Mouse (Mus musculus) layer of hippocampus, adult 18-20 months (tissue): ENCODE results near the gene Rnaset2b. TPM values are rescaled to one million over a fixed set of nuclear protein-coding genes. Genes with fewer than 3 reads are reported as not detected.

Experiments
- total RNA-seq, 2 experiments: library from RNA; stranded (reverse); gene quantifications; 2 replicates each; pipeline ENCODE4 v1.2.3; 2021

Gene Rnaset2b
- total RNA-seq, 2 experiments from 2014 or later = 41.6 to 42.7 TPM

Other genes starting within 250 kb of the Rnaset2b start
- gene Ezr, start 187.8 kb upstream of the Rnaset2b start, total RNA-seq = 10 to 100 TPM; 49.2 to 53.6 TPM
- gene Rsph3b, start 22.0 kb upstream of the Rnaset2b start, total RNA-seq = 10 to 100 TPM; 30.1 to 30.9 TPM
- gene Tagap1, start 9.5 kb upstream of the Rnaset2b start, total RNA-seq = 10 to 100 TPM; 28.3 to 29.3 TPM
- gene Gm49721, start 8.3 kb downstream of the Rnaset2b start, total RNA-seq = under 1 TPM; 0.13 to 0.45 TPM
- 1 to 10 TPM in 1 of 2 experiments, under 1 TPM in 1; 0.96 to 1.6 TPM for gene Gm1604a, start 54.9 kb downstream of the Rnaset2b start, total RNA-seq
- gene Rps6ka2, start 199.5 kb downstream of the Rnaset2b start, total RNA-seq = 10 to 100 TPM; 33.4 to 37.4 TPM